Mouse (Mus musculus) ES-E14 (cell line): ENCODE results near the gene Rnf167. TPM values are rescaled to one million over a fixed set of nuclear protein-coding genes. Genes with fewer than 3 reads are reported as not detected.

Experiments used
- DNase-seq: peaks from one replicate; pipeline ENCODE4 v3.0.0-alpha.2; 2013; ENCODE audit warnings: low read depth, low spot score
- H3K27ac ChIP-seq: 2 replicates; pipeline ENCODE4 v1.5.1; 2012; ENCODE audit warnings: low read depth, mild to moderate bottlenecking, low read length, moderate library complexity, mixed read lengths; ENCODE audit not compliant: poor library complexity, insufficient read depth, severe bottlenecking
- H3K36me3 ChIP-seq: 2 replicates; pipeline ENCODE4 v1.6.1; 2012; ENCODE audit warnings: mild to moderate bottlenecking, low read length, moderate library complexity, mixed read lengths; ENCODE audit not compliant: control insufficient read depth, poor library complexity, insufficient read depth, severe bottlenecking
- H3K4me1 ChIP-seq, 2 experiments: fragments of 150-350 bp in 1 of 2; sonication (generic) in 1 of 2; 2 replicates each; pipeline ENCODE4 v1.6.1; 2012; ENCODE audit warnings: low read length in 2 of 2, mild to moderate bottlenecking in 1 of 2, mixed read lengths in 1 of 2; ENCODE audit not compliant: control insufficient read depth in 2 of 2, insufficient read depth in 2 of 2, poor library complexity in 1 of 2
- H3K4me3 ChIP-seq, 2 experiments: fragments of 150-350 bp in 1 of 2; sonication (generic) in 1 of 2; 2 replicates each; pipeline ENCODE4 v1.5.1; 2012; ENCODE audit warnings: low read length in 2 of 2, low read depth in 1 of 2, mild to moderate bottlenecking in 1 of 2, mixed read lengths in 1 of 2; ENCODE audit not compliant: insufficient read depth in 1 of 2, poor library complexity in 1 of 2, severe bottlenecking in 1 of 2
- H3K9ac ChIP-seq: 2 replicates; pipeline ENCODE4 v1.6.1; 2012; ENCODE audit warnings: low read depth, mild to moderate bottlenecking, low read length, mixed read lengths; ENCODE audit not compliant: poor library complexity, insufficient read depth, severe bottlenecking
- H3K9me3 ChIP-seq: fragments of 150-350 bp; sonication (generic); 2 replicates; pipeline ENCODE4 v1.6.1; 2012; ENCODE audit warnings: low read depth, mild to moderate bottlenecking, low read length; ENCODE audit not compliant: control insufficient read depth, insufficient read depth
- CHD2 ChIP-seq: IDR thresholded peaks from 2 replicates; pipeline ENCODE4 v1.6.1; 2014; ENCODE audit warnings: mild to moderate bottlenecking, low read depth, low read length, inconsistent platforms
- HCFC1 ChIP-seq: IDR thresholded peaks from 2 replicates; pipeline ENCODE4 v1.6.1; 2012; ENCODE audit warnings: low read length, inconsistent platforms, borderline replicate concordance; ENCODE audit not compliant: insufficient read depth
- MAFK ChIP-seq: IDR thresholded peaks from 2 replicates; pipeline ENCODE4 v1.6.1; 2014; ENCODE audit warnings: mild to moderate bottlenecking, low read depth, low read length, inconsistent platforms; ENCODE audit not compliant: insufficient read depth
- ZC3H11A ChIP-seq: IDR thresholded peaks from 2 replicates; pipeline ENCODE4 v1.6.1; 2012; ENCODE audit warnings: low read depth, mild to moderate bottlenecking, inconsistent platforms, low read length, borderline replicate concordance
- ZNF384 ChIP-seq: IDR thresholded peaks from 2 replicates; pipeline ENCODE4 v1.6.1; 2012; ENCODE audit warnings: low read depth, low read length, inconsistent platforms
- in situ Hi-C, 2 experiments: fragments of 600-800 bp; cut with MboI; formaldehyde crosslinking; loops; one replicate each; pipeline ENCODE4 v1.15.1; 2025; ENCODE audit warnings: low sequenced_read_pairs in 2 of 2, inconsistent platforms in 1 of 2; ENCODE audit not compliant: unreplicated experiment in 2 of 2
- total RNA-seq: library from RNA; depleted of rRNA; stranded (reverse); fragments of 300-350 nt; gene quantifications from 2 replicates; pipeline ENCODE4 v1.2.3, GENCODE M21; 2012

Gene Rnf167
- total RNA-seq, 1 experiment = 113 TPM

- peak overlapping the region; percentile 63 to 81 for H3K4me3 ChIP-seq
- in situ Hi-C loops = no loop called here
- TF ChIP-seq MAFK (no peak), CHD2 (no peak), HCFC1 (no peak), ZNF384 (no peak), ZC3H11A (no peak)
- H3K9me3 ChIP-seq = no peaks in the 10 kb centered on the region
- H3K9ac ChIP-seq = peak overlapping the region; percentile 95
- no peak overlapping the region for H3K27ac ChIP-seq
- peaks cover 0 to 10% of the 10 kb centered on the region in 2 experiments; a peak in 2 of 4 replicates for H3K4me1 ChIP-seq
- H3K36me3 ChIP-seq = peaks cover 33% of the 10 kb centered on the region
- DNase-seq = no peak
Observed at GRCm38 (mm10) chr11:70645461-70646258, 1.4 kb upstream of the Rnf167 start.

GRCm38 (mm10) chr11:70646259-70646555 lies 828 bp upstream of the Rnf167 start:
- Histone ChIP-seq H3K36me3 (peaks cover 38% of the 10 kb centered on the region), H3K4me1 (peaks cover 0 to 10% of the 10 kb centered on the region in 2 experiments; a peak in 2 of 4 replicates), H3K9ac (peak overlapping the region; percentile 95), H3K27ac (peak overlapping the region; percentile 56), H3K4me3 (peak overlapping the region; percentile 63 to 81), H3K9me3 (no peaks in the 10 kb centered on the region)
- no peak for DNase-seq
- TF ChIP-seq ZC3H11A (no peak), MAFK (no peak), HCFC1 (no peak), CHD2 (no peak), ZNF384 (no peak)
- in situ Hi-C loops = no loop called here

GRCm38 (mm10) chr11:70647716-70648420 lies 833 bp downstream of the Rnf167 start:
- in situ Hi-C loops = no loop called here
- Histone ChIP-seq H3K9me3 (no peaks in the 10 kb centered on the region), H3K9ac (peak overlapping the region; percentile 95), H3K4me3 (peak overlapping the region; percentile 78 to 85), H3K27ac (peak overlapping the region; percentile 80), H3K4me1 (peaks cover 0 to 10% of the 10 kb centered on the region in 2 experiments; a peak in 2 of 4 replicates), H3K36me3 (peaks cover 54% of the 10 kb centered on the region)
- TF ChIP-seq CHD2 (no peak), ZC3H11A (no peak), MAFK (no peak), ZNF384 (no peak), HCFC1 (no peak)
- no peak for DNase-seq

- H3K4me3 ChIP-seq = peak overlapping the region; percentile 78 to 85; a peak in 2 of 4 replicates
- no peak overlapping the region for H3K27ac ChIP-seq
- in situ Hi-C loops = no loop called here
- no peaks in the 10 kb centered on the region for H3K9me3 ChIP-seq
- H3K4me1 ChIP-seq = peaks cover 0 to 10% of the 10 kb centered on the region in 2 experiments; a peak in 2 of 4 replicates
- DNase-seq = no peak
- peak overlapping the region; percentile 14; the same call in 1 of the 2 replicates for H3K9ac ChIP-seq
- no peak for TF ChIP-seq ZNF384
- H3K36me3 ChIP-seq = peaks cover 59% of the 10 kb centered on the region
Observed at GRCm38 (mm10) chr11:70648512-70648911, 1.5 kb downstream of the Rnf167 start.
